Mouse (Mus musculus): ENCODE results near the gene Gm19935. TPM values are rescaled to one million over a fixed set of nuclear protein-coding genes. Genes with fewer than 3 reads are reported as not detected.

Gene Gm19935
- 2.3 and 4.1 TPM in 2 replicates for polyA plus RNA-seq (2012; rRNA removed)

- no peak for TF ChIP-seq POLR2A (IDR thresholded peaks at IDR 0.05; ENCODE audit: extremely low read depth, insufficient read depth, low read length)
- no peak for TF ChIP-seq CTCF (IDR thresholded peaks at IDR 0.05; ENCODE audit: extremely low read depth, insufficient read depth, low read length)
- no peak within 1 kb of the TSS for H3K27ac ChIP-seq (ENCODE audit: insufficient read depth, low read length)
- H3K4me1 ChIP-seq (ENCODE audit: control insufficient read depth, insufficient read depth, low read length): no peaks in the 10 kb centered on the region
- no peak within 1 kb of the TSS for H3K4me3 ChIP-seq (ENCODE audit: insufficient read depth, low read length)
These were observed at the start of gene Gm19935 for GRCm38 (mm10) chr8:90817293-90817692. Gm19935 (minus strand) TSS chr8:90817393.

- H3K4me1 ChIP-seq (ENCODE audit: control insufficient read depth, insufficient read depth, low read length): no peaks in the 10 kb centered on the region
- no peak for TF ChIP-seq CTCF (IDR thresholded peaks at IDR 0.05; ENCODE audit: extremely low read depth, insufficient read depth, low read length)
- no peak for TF ChIP-seq POLR2A (IDR thresholded peaks at IDR 0.05; ENCODE audit: extremely low read depth, insufficient read depth, low read length)
- peak overlapping the region; percentile 32; the same call in 1 of the 2 replicates for H3K27ac ChIP-seq (ENCODE audit: insufficient read depth, low read length)
- H3K4me3 ChIP-seq (ENCODE audit: insufficient read depth, low read length): no peak overlapping the region
These were observed 44.8 kb upstream of the Gm19935 start for GRCm38 (mm10) chr8:90862038-90862437.

- no peak for TF ChIP-seq POLR2A (IDR thresholded peaks at IDR 0.05; ENCODE audit: extremely low read depth, insufficient read depth, low read length)
- no peak for TF ChIP-seq CTCF (IDR thresholded peaks at IDR 0.05; ENCODE audit: extremely low read depth, insufficient read depth, low read length)
- Histone ChIP-seq H3K4me1 (ENCODE audit: control insufficient read depth, insufficient read depth, low read length) (no peaks in the 10 kb centered on the region), H3K4me3 (ENCODE audit: insufficient read depth, low read length) (no peak overlapping the region), H3K27ac (ENCODE audit: insufficient read depth, low read length) (peak overlapping the region; percentile 32; the same call in 1 of the 2 replicates)
These were observed 44.2 kb upstream of the Gm19935 start for GRCm38 (mm10) chr8:90861266-90861944.

- no peak for TF ChIP-seq CTCF (IDR thresholded peaks at IDR 0.05; ENCODE audit: extremely low read depth, insufficient read depth, low read length)
- no peak for TF ChIP-seq POLR2A (IDR thresholded peaks at IDR 0.05; ENCODE audit: extremely low read depth, insufficient read depth, low read length)
- H3K27ac ChIP-seq (ENCODE audit: insufficient read depth, low read length): no peak overlapping the region
These were observed 40.9 kb upstream of the Gm19935 start for GRCm38 (mm10) chr8:90858071-90858470.

GRCm38 (mm10) chr8:90856952-90857351, 39.8 kb upstream of the Gm19935 start:
- H3K4me3 ChIP-seq (ENCODE audit: insufficient read depth, low read length): no peak overlapping the region
- peaks cover 3% of the 10 kb centered on the region; the same call in 1 of the 2 replicates for H3K4me1 ChIP-seq (ENCODE audit: control insufficient read depth, insufficient read depth, low read length)
- H3K27ac ChIP-seq (ENCODE audit: insufficient read depth, low read length): no peak overlapping the region
- TF ChIP-seq POLR2A (IDR thresholded peaks at IDR 0.05; ENCODE audit: extremely low read depth, insufficient read depth, low read length) (no peak), CTCF (IDR thresholded peaks at IDR 0.05; ENCODE audit: extremely low read depth, insufficient read depth, low read length) (no peak)

More at GRCm38 (mm10) chr8:90858071-90858470, 40.9 kb upstream of the Gm19935 start:
- H3K4me3 ChIP-seq (ENCODE audit: insufficient read depth, low read length): no peak overlapping the region
- H3K4me1 ChIP-seq (ENCODE audit: control insufficient read depth, insufficient read depth, low read length): peaks cover 3% of the 10 kb centered on the region; the same call in 1 of the 2 replicates

- Histone ChIP-seq H3K4me1 (ENCODE audit: control insufficient read depth, insufficient read depth, low read length) (peaks cover 3% of the 10 kb centered on the region; the same call in 1 of the 2 replicates), H3K4me3 (ENCODE audit: insufficient read depth, low read length) (no peak overlapping the region), H3K27ac (ENCODE audit: insufficient read depth, low read length) (no peak overlapping the region)
- TF ChIP-seq CTCF (IDR thresholded peaks at IDR 0.05; ENCODE audit: extremely low read depth, insufficient read depth, low read length) (no peak), POLR2A (IDR thresholded peaks at IDR 0.05; ENCODE audit: extremely low read depth, insufficient read depth, low read length) (no peak)
These were observed 39.0 kb upstream of the Gm19935 start for GRCm38 (mm10) chr8:90856171-90856570.

- H3K4me1 ChIP-seq (ENCODE audit: control insufficient read depth, insufficient read depth, low read length): peaks cover 3% of the 10 kb centered on the region; the same call in 1 of the 2 replicates
- no peak for TF ChIP-seq POLR2A (IDR thresholded peaks at IDR 0.05; ENCODE audit: extremely low read depth, insufficient read depth, low read length)
- no peak for TF ChIP-seq CTCF (IDR thresholded peaks at IDR 0.05; ENCODE audit: extremely low read depth, insufficient read depth, low read length)
- H3K4me3 ChIP-seq (ENCODE audit: insufficient read depth, low read length): no peak overlapping the region
- no peak overlapping the region for H3K27ac ChIP-seq (ENCODE audit: insufficient read depth, low read length)
These were observed 37.5 kb upstream of the Gm19935 start for GRCm38 (mm10) chr8:90854671-90855161.

- TF ChIP-seq POLR2A (IDR thresholded peaks at IDR 0.05; ENCODE audit: extremely low read depth, insufficient read depth, low read length) (no peak), CTCF (IDR thresholded peaks at IDR 0.05; ENCODE audit: extremely low read depth, insufficient read depth, low read length) (no peak)
- Histone ChIP-seq H3K4me1 (ENCODE audit: control insufficient read depth, insufficient read depth, low read length) (peaks cover 3% of the 10 kb centered on the region; the same call in 1 of the 2 replicates), H3K27ac (ENCODE audit: insufficient read depth, low read length) (no peak overlapping the region), H3K4me3 (ENCODE audit: insufficient read depth, low read length) (no peak overlapping the region)
These were observed 36.9 kb upstream of the Gm19935 start for GRCm38 (mm10) chr8:90853971-90854670.

GRCm38 (mm10) chr8:90851544-90851943, 34.4 kb upstream of the Gm19935 start:
- Histone ChIP-seq H3K27ac (ENCODE audit: insufficient read depth, low read length) (no peak overlapping the region), H3K4me1 (ENCODE audit: control insufficient read depth, insufficient read depth, low read length) (peaks cover 3% of the 10 kb centered on the region; the same call in 1 of the 2 replicates), H3K4me3 (ENCODE audit: insufficient read depth, low read length) (no peak overlapping the region)
- TF ChIP-seq POLR2A (IDR thresholded peaks at IDR 0.05; ENCODE audit: extremely low read depth, insufficient read depth, low read length) (no peak), CTCF (IDR thresholded peaks at IDR 0.05; ENCODE audit: extremely low read depth, insufficient read depth, low read length) (no peak)
